Mouse (Mus musculus): ENCODE measurements at regions not wholly inside any gene's neighbourhood (a gene's known extent, or its start where the extent isn't known, plus 50 kb on each side); places are given as distances from the start of the nearest gene placed in this dataset.

- no peaks in the 10 kb centered on the region for H3K9me3 ChIP-seq (ENCODE audit: low read length)
- no peak overlapping the region for H3K4me2 ChIP-seq (ENCODE audit: low read depth)
- TF ChIP-seq CTCF (IDR thresholded peaks at IDR 0.05; ENCODE audit: low read depth): no peak
- ATAC-seq (no peak), DNase-seq (no peak)
- WGBS: 83% methylated on average over 7 of the region's 7 CpGs
- H3K27me3 ChIP-seq (ENCODE audit: insufficient read depth, low read length): no peaks in the 10 kb centered on the region
- H3K4me3 ChIP-seq (ENCODE audit: low read depth, low read length): no peak overlapping the region
- peaks cover 4% of the 10 kb centered on the region; the same call in 1 of the 2 replicates for H3K4me1 ChIP-seq (ENCODE audit: insufficient read depth)
- H3K36me3 ChIP-seq (ENCODE audit: insufficient read depth): no peaks in the 10 kb centered on the region
- H3K9ac ChIP-seq: no peak overlapping the region
- no peak overlapping the region for H3K27ac ChIP-seq (ENCODE audit: low read depth, low read length)
Measured at GRCm38 (mm10) chr1:90386792-90387191, 183.0 kb downstream of the Ackr3 start.

GRCm38 (mm10) chr1:90390422-90390821 lies 186.6 kb downstream of the Ackr3 start:
- no peak for ATAC-seq
- no peak overlapping the region for H3K27ac ChIP-seq (ENCODE audit: low read depth, low read length)
- H3K9me3 ChIP-seq (ENCODE audit: low read length): no peaks in the 10 kb centered on the region
- no peak overlapping the region for H3K4me2 ChIP-seq (ENCODE audit: low read depth)
- no peak overlapping the region for H3K4me3 ChIP-seq (ENCODE audit: low read depth, low read length)
- H3K9ac ChIP-seq: no peak overlapping the region
- H3K4me1 ChIP-seq (ENCODE audit: insufficient read depth): no peaks in the 10 kb centered on the region
- no peak for TF ChIP-seq CTCF (IDR thresholded peaks at IDR 0.05; ENCODE audit: low read depth)
- no peak for DNase-seq
- H3K27me3 ChIP-seq (ENCODE audit: insufficient read depth, low read length): no peaks in the 10 kb centered on the region
- 52% methylated on average over 7 of the region's 7 CpGs for WGBS
- no peaks in the 10 kb centered on the region for H3K36me3 ChIP-seq (ENCODE audit: insufficient read depth)

- DNase-seq: no peak
- ATAC-seq: no peak
- H3K36me3 ChIP-seq (ENCODE audit: insufficient read depth): no peaks in the 10 kb centered on the region
- no peaks in the 10 kb centered on the region for H3K27me3 ChIP-seq (ENCODE audit: insufficient read depth, low read length)
- no peak overlapping the region for H3K4me2 ChIP-seq (ENCODE audit: low read depth)
- TF ChIP-seq CTCF (IDR thresholded peaks at IDR 0.05; ENCODE audit: low read depth): no peak
- H3K9ac ChIP-seq: no peak overlapping the region
- no peaks in the 10 kb centered on the region for H3K4me1 ChIP-seq (ENCODE audit: insufficient read depth)
- no peaks in the 10 kb centered on the region for H3K9me3 ChIP-seq (ENCODE audit: low read length)
- WGBS: 71% methylated on average over 5 of the region's 5 CpGs
- no peak overlapping the region for H3K27ac ChIP-seq (ENCODE audit: low read depth, low read length)
- H3K4me3 ChIP-seq (ENCODE audit: low read depth, low read length): no peak overlapping the region
Measured at GRCm38 (mm10) chr1:90393861-90394260, 190.1 kb downstream of the Ackr3 start.

- ATAC-seq (no peak), DNase-seq (no peak)
- Histone ChIP-seq H3K9ac (no peak overlapping the region), H3K27me3 (ENCODE audit: insufficient read depth, low read length) (no peaks in the 10 kb centered on the region), H3K4me3 (ENCODE audit: low read depth, low read length) (no peak overlapping the region), H3K4me1 (ENCODE audit: insufficient read depth) (no peaks in the 10 kb centered on the region), H3K36me3 (ENCODE audit: insufficient read depth) (no peaks in the 10 kb centered on the region), H3K27ac (ENCODE audit: low read depth, low read length) (no peak overlapping the region), H3K4me2 (ENCODE audit: low read depth) (no peak overlapping the region), H3K9me3 (ENCODE audit: low read length) (no peaks in the 10 kb centered on the region)
- no peak for TF ChIP-seq CTCF (IDR thresholded peaks at IDR 0.05; ENCODE audit: low read depth)
- WGBS: 88% methylated on average over 5 of the region's 5 CpGs
Measured at GRCm38 (mm10) chr1:90395331-90396016, 191.7 kb downstream of the Ackr3 start.

GRCm38 (mm10) chr1:90396660-90397059 lies 192.9 kb downstream of the Ackr3 start:
- WGBS: 53% methylated on average over 1 of the region's 1 CpGs
- ATAC-seq: no peak
- Histone ChIP-seq H3K27me3 (ENCODE audit: insufficient read depth, low read length) (no peaks in the 10 kb centered on the region), H3K4me1 (ENCODE audit: insufficient read depth) (no peaks in the 10 kb centered on the region), H3K4me2 (ENCODE audit: low read depth) (no peak overlapping the region), H3K36me3 (ENCODE audit: insufficient read depth) (no peaks in the 10 kb centered on the region), H3K9me3 (ENCODE audit: low read length) (no peaks in the 10 kb centered on the region), H3K4me3 (ENCODE audit: low read depth, low read length) (no peak overlapping the region), H3K9ac (no peak overlapping the region), H3K27ac (ENCODE audit: low read depth, low read length) (no peak overlapping the region)
- no peak for TF ChIP-seq CTCF (IDR thresholded peaks at IDR 0.05; ENCODE audit: low read depth)
- DNase-seq: no peak

GRCm38 (mm10) chr1:90397355-90397754 lies 193.6 kb downstream of the Ackr3 start:
- WGBS: 24% methylated on average over 5 of the region's 5 CpGs
- no peak for DNase-seq
- TF ChIP-seq CTCF (IDR thresholded peaks at IDR 0.05; ENCODE audit: low read depth): no peak

GRCm38 (mm10) chr1:90398396-90398975 lies 194.7 kb downstream of the Ackr3 start:
- 89% methylated on average over 15 of the region's 15 CpGs for WGBS
- H3K9ac ChIP-seq: no peak overlapping the region

More at GRCm38 (mm10) chr1:90397355-90397754, 193.6 kb downstream of the Ackr3 start:
- Histone ChIP-seq H3K36me3 (ENCODE audit: insufficient read depth) (no peaks in the 10 kb centered on the region), H3K4me2 (ENCODE audit: low read depth) (no peak overlapping the region), H3K9me3 (ENCODE audit: low read length) (no peaks in the 10 kb centered on the region), H3K27me3 (ENCODE audit: insufficient read depth, low read length) (no peaks in the 10 kb centered on the region), H3K27ac (ENCODE audit: low read depth, low read length) (no peak overlapping the region), H3K4me3 (ENCODE audit: low read depth, low read length) (no peak overlapping the region), H3K9ac (no peak overlapping the region), H3K4me1 (ENCODE audit: insufficient read depth) (no peaks in the 10 kb centered on the region)
- ATAC-seq: no peak

More at GRCm38 (mm10) chr1:90398396-90398975, 194.7 kb downstream of the Ackr3 start:
- H3K27me3 ChIP-seq (ENCODE audit: insufficient read depth, low read length): no peaks in the 10 kb centered on the region
- H3K4me3 ChIP-seq (ENCODE audit: low read depth, low read length): no peak overlapping the region
- ATAC-seq (no peak), DNase-seq (no peak)
- TF ChIP-seq CTCF (IDR thresholded peaks at IDR 0.05; ENCODE audit: low read depth): no peak
- no peaks in the 10 kb centered on the region for H3K9me3 ChIP-seq (ENCODE audit: low read length)
- H3K4me2 ChIP-seq (ENCODE audit: low read depth): no peak overlapping the region
- no peaks in the 10 kb centered on the region for H3K4me1 ChIP-seq (ENCODE audit: insufficient read depth)
- H3K27ac ChIP-seq (ENCODE audit: low read depth, low read length): no peak overlapping the region
- no peaks in the 10 kb centered on the region for H3K36me3 ChIP-seq (ENCODE audit: insufficient read depth)

Measured in forebrain, postnatal 0 days (tissue).